Mouse (Mus musculus) cerebellum, postnatal 36 days (tissue): ENCODE results near the gene Gm6176.
"Not testable (repeated sequence)": the region's sequence is repeated elsewhere in the genome, so short reads cannot be mapped to it uniquely, and the experiment has no call there.

Experiments
- DNase-seq, 2 experiments: peaks; one replicate each; pipeline ENCODE4 v3.0.0; 2021 to 2022; ENCODE audit warnings: mixed read lengths in 2 of 2

The Gm6176 gene

GRCm38 (mm10) chr7:22056205-22056604, at the start of gene Gm6176:
Gene Gm6176 (minus strand): TSS chr7:22056305.
- DNase-seq: not testable (repeated sequence)

DNA sequence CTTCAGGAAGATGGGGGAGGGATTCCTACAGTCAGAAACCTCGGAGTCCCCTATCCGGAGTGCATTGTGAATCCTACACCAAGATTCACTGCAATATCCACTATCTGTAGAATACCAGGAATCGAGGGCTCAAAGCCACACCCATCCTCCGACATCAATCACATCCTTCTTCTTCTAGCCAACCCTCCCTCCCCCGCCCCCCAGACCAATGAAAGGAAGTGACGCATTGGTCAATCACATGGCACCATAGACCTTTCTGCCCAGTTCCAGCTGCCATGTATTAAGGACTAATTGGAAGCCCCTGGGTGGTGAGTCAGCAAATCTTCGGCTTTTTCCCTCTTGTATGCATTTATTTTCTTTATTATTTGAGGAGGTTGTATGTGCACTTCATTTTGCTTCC, 12.7 kb upstream of the Gm6176 start, which contains the start of gene Vmn1r139:
Gene Vmn1r139 (plus strand): TSS at position 301 of the 400 bp plus-strand sequence.
- not testable (repeated sequence) for DNase-seq

GRCm38 (mm10) chr7:22028797-22029196, 27.3 kb downstream of the Gm6176 start, which contains the start of gene Vmn1r138:
Gene Vmn1r138 (minus strand): TSS chr7:22028897.
- DNase-seq: not testable (repeated sequence)
